Mouse (Mus musculus) erythroblast, embryonic 14.5 days (primary cell): ENCODE measurements at regions not wholly inside any gene's neighbourhood (a gene's known extent, or its start where the extent isn't known, plus 50 kb on each side); places are given as distances from the start of the nearest gene placed in this dataset.

Experiments
- GATA1 ChIP-seq: IDR thresholded peaks from 2 replicates; pipeline ENCODE4 v1.6.1; 2012; ENCODE audit warnings: low read length, inconsistent platforms, mixed read lengths
- TAL1 ChIP-seq: IDR thresholded peaks from 3 replicates; pipeline ENCODE4 v1.6.1; 2012; ENCODE audit warnings: low read length, inconsistent platforms, mixed read lengths

GRCm38 (mm10) chr15:50472626-50473025 lies 3412.1 kb upstream of the Gm7489 start:
- TF ChIP-seq TAL1 (no peak), GATA1 (no peak)
